Mouse (Mus musculus) retina, embryonic 14.5 days (tissue): ENCODE measurements at regions not wholly inside any gene's neighbourhood (a gene's known extent, or its start where the extent isn't known, plus 50 kb on each side); places are given as distances from the start of the nearest gene placed in this dataset.
A peak's percentile ranks its signal among the peaks of the same experiment; 100 is the strongest.
"Not testable (repeated sequence)": the region's sequence is repeated elsewhere in the genome, so short reads cannot be mapped to it uniquely, and the experiment has no call there.

Experiments used
- DNase-seq: peaks from one replicate; pipeline ENCODE4 v3.0.0-alpha.2; 2015; ENCODE audit warnings: low spot score

GRCm38 (mm10) chr16:55580827-55581226 lies 257.9 kb downstream of the Nfkbiz start:
- no peak for DNase-seq

- DNase-seq: no peak
Observed at GRCm38 (mm10) chr16:55578686-55579085, 260.0 kb downstream of the Nfkbiz start.

- DNase-seq: not testable (repeated sequence)
Observed at GRCm38 (mm10) chr16:55575609-55576283, 263.0 kb downstream of the Nfkbiz start.

DNA sequence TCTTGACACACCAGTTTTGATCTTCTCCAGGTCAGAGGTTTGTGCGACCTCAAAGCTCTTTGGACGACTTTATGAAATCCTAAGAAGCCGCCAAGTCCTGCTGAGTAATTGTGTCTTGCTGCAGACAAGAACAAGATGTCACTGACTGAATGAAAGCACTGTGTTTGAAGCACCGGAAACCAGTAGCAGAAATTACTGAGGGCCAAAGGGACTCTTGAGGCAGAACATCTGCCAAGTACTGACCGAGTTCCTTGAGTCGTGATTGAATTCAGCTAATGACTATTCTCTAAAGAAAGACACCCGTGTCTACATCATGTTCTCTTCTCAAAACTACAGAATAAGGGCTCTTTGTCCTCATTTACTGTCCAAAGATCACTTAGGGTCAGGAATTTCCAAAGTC lies 267.6 kb downstream of the Nfkbiz start:
- DNase-seq: no peak

GRCm38 (mm10) chr16:55570097-55570496 lies 268.6 kb downstream of the Nfkbiz start:
- DNase-seq: no peak

- peak; percentile 68 for DNase-seq
Observed at GRCm38 (mm10) chr16:55555821-55556535, 258.2 kb upstream of the Zpld1 start.

DNA sequence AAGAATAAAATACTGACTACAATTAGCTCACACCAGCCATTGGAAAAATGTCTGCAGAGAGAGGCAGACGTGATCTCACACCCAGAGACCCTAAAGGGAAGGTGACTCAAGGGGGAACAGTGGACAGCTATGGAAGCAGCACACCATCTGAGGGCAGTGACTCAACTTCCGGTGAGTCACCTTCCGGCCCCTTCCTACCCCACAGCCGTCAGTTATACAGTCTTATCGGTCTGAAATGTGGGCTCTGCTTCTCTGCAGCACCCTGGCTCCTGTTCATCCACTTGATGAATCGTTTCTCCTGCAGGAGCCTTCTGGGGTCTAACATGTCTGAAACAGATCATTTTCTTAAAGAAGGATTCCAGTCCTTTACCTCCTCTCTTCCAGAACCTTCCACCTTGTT lies 257.4 kb upstream of the Zpld1 start:
- no peak for DNase-seq

- no peak for DNase-seq
Observed at GRCm38 (mm10) chr16:55553896-55554295, 256.1 kb upstream of the Zpld1 start.

DNA sequence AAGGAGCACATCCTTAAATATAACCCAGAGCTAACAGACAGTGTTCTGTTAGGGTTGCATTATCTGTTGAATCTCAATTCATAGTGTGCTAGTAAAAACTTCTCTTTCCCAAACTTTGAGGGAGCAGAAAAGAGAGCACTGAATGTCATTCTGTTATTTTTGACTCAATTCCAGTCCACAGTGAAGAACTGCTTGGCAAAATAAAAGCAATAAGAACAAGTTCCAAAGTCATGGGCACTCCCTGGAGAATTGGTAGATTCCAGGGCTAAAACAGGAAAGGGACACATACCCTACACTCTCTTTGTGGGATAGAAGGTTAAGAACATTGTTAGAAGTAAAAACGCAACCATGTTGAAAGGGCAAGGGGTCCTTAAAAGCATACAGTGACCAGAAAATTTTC lies 253.6 kb upstream of the Zpld1 start:
- DNase-seq: no peak

DNA sequence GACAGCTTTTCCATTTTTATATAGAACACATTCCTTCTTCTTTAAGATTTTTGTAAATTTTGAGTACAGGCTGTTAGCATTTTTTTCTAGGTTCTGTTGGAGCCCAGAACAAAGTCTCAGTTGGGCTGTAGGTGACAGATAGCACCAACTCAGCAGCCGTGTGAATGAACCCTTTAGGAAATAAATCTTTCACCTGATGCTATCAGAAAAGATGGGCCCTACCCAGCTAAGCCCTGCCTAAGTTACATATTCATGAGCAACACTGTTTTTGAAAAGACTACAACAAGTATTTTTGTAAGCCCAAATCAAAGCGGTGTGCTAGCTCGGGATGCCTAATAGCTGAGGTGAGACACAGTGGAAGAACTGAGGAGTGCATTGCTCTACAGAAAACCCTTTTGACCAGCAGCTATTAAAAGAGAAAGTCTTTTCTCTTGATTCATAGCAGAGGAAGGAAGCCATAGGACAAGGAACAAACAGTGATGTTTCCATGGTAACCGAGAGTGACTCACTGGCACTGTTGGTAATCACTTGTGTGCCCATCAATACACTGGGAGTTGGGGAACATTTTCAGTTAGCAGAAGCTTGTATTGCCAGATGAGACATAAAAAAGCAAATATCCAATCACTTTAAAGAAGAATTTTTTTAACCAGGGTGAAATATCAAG lies 253.0 kb upstream of the Zpld1 start:
- no peak for DNase-seq

DNA sequence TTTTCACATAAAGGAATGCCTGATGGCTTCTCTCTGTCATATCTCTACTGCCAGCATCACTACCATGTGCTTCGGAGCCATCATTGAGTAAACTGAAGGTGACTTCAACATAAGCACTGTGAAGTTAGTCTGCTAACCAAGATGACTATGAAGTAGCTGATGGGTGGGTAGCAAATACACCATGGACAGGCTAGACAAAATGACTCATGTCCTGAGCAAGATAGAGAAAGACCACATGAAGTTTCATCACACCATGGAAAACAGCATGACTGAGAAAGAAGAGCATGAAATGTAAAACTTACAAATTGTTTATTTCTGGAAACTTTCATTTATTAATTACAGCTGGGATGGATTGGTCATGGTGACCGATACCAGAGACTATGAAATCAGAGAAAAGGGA lies 249.3 kb upstream of the Zpld1 start:
- no peak for DNase-seq

- no peak for DNase-seq
Observed at GRCm38 (mm10) chr16:55540336-55541015, 242.7 kb upstream of the Zpld1 start.

GRCm38 (mm10) chr16:55539179-55539578 lies 241.4 kb upstream of the Zpld1 start:
- DNase-seq: no peak

DNA sequence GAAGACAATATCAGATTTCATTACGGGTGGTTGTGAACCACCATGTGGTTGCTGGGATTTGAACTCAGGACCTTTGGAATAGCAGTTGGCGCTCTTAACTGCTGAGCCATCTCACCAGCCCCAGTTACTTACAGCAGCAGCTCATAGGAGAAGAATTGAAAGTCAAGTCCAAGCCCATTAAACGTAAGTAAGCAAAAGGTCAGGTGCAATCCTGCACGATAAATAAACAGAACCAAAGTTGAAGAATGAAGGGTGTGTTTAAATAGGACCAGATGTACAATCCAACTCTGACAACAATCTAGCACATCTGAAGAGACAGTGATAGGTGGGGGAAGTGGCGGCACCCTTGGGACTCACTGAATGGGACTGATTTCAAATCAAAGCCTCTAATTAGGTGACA lies 239.8 kb upstream of the Zpld1 start:
- DNase-seq: no peak

GRCm38 (mm10) chr16:55532686-55533085 lies 234.9 kb upstream of the Zpld1 start:
- DNase-seq: no peak

- DNase-seq: no peak
Observed at GRCm38 (mm10) chr16:55530844-55531243, 233.1 kb upstream of the Zpld1 start.

GRCm38 (mm10) chr16:55527680-55528079 lies 229.9 kb upstream of the Zpld1 start:
- no peak for DNase-seq

DNA sequence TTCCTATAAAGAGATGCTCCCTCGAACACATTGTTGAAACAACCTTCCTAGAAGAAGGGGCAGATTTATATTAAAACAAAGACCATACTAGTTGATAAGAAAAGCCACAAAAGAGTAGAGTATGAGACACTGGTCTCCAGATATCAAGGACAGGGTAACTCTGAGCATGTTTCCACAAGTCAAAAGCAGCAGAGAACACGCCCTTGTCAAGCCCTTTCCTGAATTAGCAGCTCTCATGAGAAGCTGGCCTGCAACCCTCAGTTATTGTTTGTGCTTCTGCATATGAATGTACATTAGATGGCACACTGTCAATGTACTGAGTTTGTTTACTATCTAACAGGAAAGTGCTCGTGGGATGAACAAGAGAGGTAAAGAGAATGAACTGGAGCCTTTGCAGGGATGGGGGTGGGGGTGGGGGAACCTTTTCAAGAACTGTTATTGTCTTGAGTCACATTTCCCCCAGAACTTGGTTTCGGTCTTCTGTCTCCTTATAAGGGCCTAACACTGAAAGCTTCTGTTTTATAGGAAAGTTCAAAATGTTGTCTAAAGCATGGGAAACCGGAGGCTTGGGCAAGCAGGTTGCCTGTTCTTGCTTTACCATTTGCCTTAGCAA lies 228.6 kb upstream of the Zpld1 start:
- DNase-seq: no peak

- DNase-seq: no peak
Observed at GRCm38 (mm10) chr16:55523264-55523663, 225.5 kb upstream of the Zpld1 start.

DNA sequence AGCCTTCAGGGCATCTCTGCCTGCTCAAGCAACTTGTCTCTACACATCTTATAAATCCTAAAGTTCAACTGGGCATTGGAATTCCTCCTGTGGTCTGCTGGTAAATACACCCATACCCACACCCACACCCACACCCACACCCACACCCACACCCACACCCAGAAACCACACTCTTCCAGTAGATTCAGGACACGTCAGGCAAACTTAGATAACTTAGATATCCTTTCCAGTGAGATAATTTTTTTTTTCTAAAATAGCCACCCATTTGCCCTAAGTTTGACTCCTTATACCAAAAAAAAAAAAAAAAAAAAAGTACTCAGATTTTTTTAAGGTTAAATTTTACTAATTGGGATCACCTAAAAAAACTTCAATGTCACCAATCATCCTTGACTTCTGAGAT lies 224.5 kb upstream of the Zpld1 start:
- no peak for DNase-seq

GRCm38 (mm10) chr16:55521421-55521971 lies 223.7 kb upstream of the Zpld1 start:
- no peak for DNase-seq

GRCm38 (mm10) chr16:55520077-55520476 lies 222.3 kb upstream of the Zpld1 start:
- no peak for DNase-seq
